19 mouse cellular contexts compared by ENCODE assay signal in genomic region chr13:5345712-5346111, GRCm38 (mm10).
A peak's percentile ranks its signal among the peaks of the same experiment; 100 is the strongest.
DNase-seq lines count a peak whose midpoint lies in the region; ATAC-seq and TF ChIP-seq lines count a peak whose summit lies in the region.
"Had no signal": no experiment of that assay in that cellular context is flagged by ENCODE, and none has a peak within 500 bp of the region (broad histone marks: within the 10 kb centered on the region; RNA-seq: fewer than 3 reads in every experiment).

No protein-coding gene starts in this region.

- H3K9ac ChIP-seq in lung, postnatal 0 days (replicated peaks; ENCODE audit: low read depth), result no peak overlapping the region
- H3K9ac ChIP-seq in kidney, embryonic 14.5 days (ENCODE audit: low read depth, low read length), result no peak overlapping the region
- H3K9ac ChIP-seq: embryonic facial prominence, embryonic 15.5 days; liver, embryonic 15.5 days; neural tube, embryonic 15.5 days had no signal

- H3K9me3 ChIP-seq in lung, postnatal 0 days (ENCODE audit: low read length), result no peaks in the 10 kb centered on the region
- no peaks in the 10 kb centered on the region for H3K9me3 ChIP-seq in kidney, embryonic 14.5 days (ENCODE audit: control insufficient read depth, low read length)
- H3K9me3 ChIP-seq: embryonic facial prominence, embryonic 15.5 days; limb, embryonic 10.5 days; liver, embryonic 15.5 days; megakaryocyte, embryonic 14.5 days; neural tube, embryonic 15.5 days had no signal

- no peaks in the 10 kb centered on the region for H3K4me1 ChIP-seq in lung, postnatal 0 days (ENCODE audit: insufficient read depth, low read depth, low read length)
- peaks cover 4% of the 10 kb centered on the region; the same call in 1 of the 2 replicates for H3K4me1 ChIP-seq in brown adipose tissue, adult 24 weeks (ENCODE audit: control insufficient read depth, insufficient read depth, insufficient read length, low read length)
- no peaks in the 10 kb centered on the region for H3K4me1 ChIP-seq in kidney, embryonic 14.5 days (ENCODE audit: control insufficient read depth, insufficient read depth, low read length)
- H3K4me1 ChIP-seq: limb, embryonic 10.5 days; liver, embryonic 15.5 days; megakaryocyte, embryonic 14.5 days had no signal

- DNase-seq in gastrocnemius, adult 18-20 months (ENCODE audit: low spot score), result peak; percentile 17
- no peak for DNase-seq in gastrocnemius, postnatal 4 days (ENCODE audit: low spot score in 2 of 2)
- DNase-seq in lung, postnatal 0 days (ENCODE audit: low spot score), result peak; percentile 71
- DNase-seq in lung, postnatal 10 days, result no peak
- DNase-seq: cerebellum, postnatal 14 days; gastrocnemius, postnatal 10 days; kidney, postnatal 14 days; layer of hippocampus, postnatal 36 days; thymus, postnatal 14 days had no signal

- TF ChIP-seq EP300 in lung, postnatal 0 days (IDR thresholded peaks at IDR 0.05), result peak; percentile 50; the same call in 1 of the 2 replicates

- TF ChIP-seq CTCF in lung, postnatal 0 days (IDR thresholded peaks at IDR 0.05), result no peak

- no peak overlapping the region for H3K4me2 ChIP-seq in lung, postnatal 0 days (replicated peaks; ENCODE audit: low read depth, low read length)
- H3K4me2 ChIP-seq in myocyte (ENCODE audit: low read depth), result peak overlapping the region; percentile 28
- H3K4me2 ChIP-seq in kidney, embryonic 14.5 days (replicated peaks; ENCODE audit: low read depth, low read length), result no peak overlapping the region
- H3K4me2 ChIP-seq: embryonic facial prominence, embryonic 15.5 days; liver, embryonic 15.5 days; neural tube, embryonic 15.5 days had no signal

- ATAC-seq in lung, postnatal 0 days, result peak; percentile 54; the same call in 1 of the 2 replicates
- no peak for ATAC-seq in kidney, embryonic 14.5 days (ENCODE audit: low FRiP score, low TSS enrichment)
- no peak for ATAC-seq in granulocyte monocyte progenitor cell, adult 5-6 weeks (replicated peaks; ENCODE audit: poor library complexity, severe bottlenecking)
- ATAC-seq: forebrain, embryonic 16.5 days had no signal

- no peak for TF ChIP-seq POLR2A in myocyte (IDR thresholded peaks at IDR 0.05; ENCODE audit: insufficient read length, low read depth)

- no peaks in the 10 kb centered on the region for H3K79me2 ChIP-seq in myocyte (ENCODE audit: control insufficient read depth, insufficient read depth)

- no peak overlapping the region for H3K27ac ChIP-seq in lung, postnatal 0 days (ENCODE audit: low read length)
- peak overlapping the region; percentile 49 for H3K27ac ChIP-seq in brown adipose tissue, adult 24 weeks (replicated peaks; ENCODE audit: low read depth, low read length)
- H3K27ac ChIP-seq in kidney, embryonic 14.5 days (ENCODE audit: low read depth, low read length), result no peak overlapping the region
- H3K27ac ChIP-seq: embryonic facial prominence, embryonic 15.5 days; limb, embryonic 10.5 days; liver, embryonic 15.5 days; neural tube, embryonic 15.5 days had no signal

- 47% methylated on average over 4 of the region's 4 CpGs for WGBS in lung, postnatal 0 days
- 64% methylated on average over 4 of the region's 4 CpGs for WGBS in kidney, embryonic 14.5 days

- H3K4me3 ChIP-seq in lung, postnatal 0 days (ENCODE audit: low read depth, low read length), result no peak overlapping the region
- H3K4me3 ChIP-seq in brown adipose tissue, adult 24 weeks (ENCODE audit: insufficient read depth, low read depth, low read length), result no peak overlapping the region
- H3K4me3 ChIP-seq in myocyte, result no peak overlapping the region
- H3K4me3 ChIP-seq in kidney, embryonic 14.5 days (ENCODE audit: low read length), result no peak overlapping the region
- H3K4me3 ChIP-seq: embryonic facial prominence, embryonic 15.5 days; limb, embryonic 10.5 days; liver, embryonic 15.5 days; megakaryocyte, embryonic 14.5 days; neural tube, embryonic 15.5 days had no signal

- no peak overlapping the region for H3ac ChIP-seq in myocyte (ENCODE audit: control insufficient read depth, insufficient read length)

- H3K27me3 ChIP-seq in lung, postnatal 0 days (replicated peaks; ENCODE audit: insufficient read depth, low read length), result no peaks in the 10 kb centered on the region
- no peaks in the 10 kb centered on the region for H3K27me3 ChIP-seq in myocyte (ENCODE audit: control insufficient read depth, insufficient read depth, insufficient read length)
- no peaks in the 10 kb centered on the region for H3K27me3 ChIP-seq in kidney, embryonic 14.5 days (ENCODE audit: control insufficient read depth, insufficient read depth, low read length)
- H3K27me3 ChIP-seq: embryonic facial prominence, embryonic 15.5 days; liver, embryonic 15.5 days; megakaryocyte, embryonic 14.5 days; neural tube, embryonic 15.5 days had no signal

- no peaks in the 10 kb centered on the region for H3K36me3 ChIP-seq in lung, postnatal 0 days (ENCODE audit: insufficient read depth, low read length)
- H3K36me3 ChIP-seq in myocyte (ENCODE audit: control insufficient read depth, insufficient read depth), result no peaks in the 10 kb centered on the region
- no peaks in the 10 kb centered on the region for H3K36me3 ChIP-seq in kidney, embryonic 14.5 days (ENCODE audit: control insufficient read depth, insufficient read depth, low read length)
- H3K36me3 ChIP-seq: embryonic facial prominence, embryonic 15.5 days; limb, embryonic 10.5 days; liver, embryonic 15.5 days; neural tube, embryonic 15.5 days had no signal

TF ChIP-seq in myocyte, 11 proteins besides CTCF, POLR2A, EP300 and RAD21:
- TF ChIP-seq TCF12 (IDR thresholded peaks at IDR 0.05; ENCODE audit: insufficient read depth, poor library complexity, severe bottlenecking), result no peak
- TF ChIP-seq USF1 (IDR thresholded peaks at IDR 0.05; ENCODE audit: low read depth), result peak; percentile 38
- TF ChIP-seq TCF3 (IDR thresholded peaks at IDR 0.05; ENCODE audit: insufficient read length, low read depth), result no peak
- peak; percentile 41; the same call in 1 of the 2 replicates for TF ChIP-seq CEBPB (IDR thresholded peaks at IDR 0.05; ENCODE audit: insufficient read depth, poor library complexity, severe bottlenecking)

Comparison
In these comparisons a context has a peak if more than half of its experiments do, and no peak if none do; other contexts are left out.
1. DNase-seq: peak in gastrocnemius, adult 18-20 months (single experiment) and lung, postnatal 0 days (single experiment); none in gastrocnemius, postnatal 4 days (0 of 2) and lung, postnatal 10 days (single experiment).